Comparison of ENCODE assay signal across 9 mouse cellular contexts in the genomic region with DNA sequence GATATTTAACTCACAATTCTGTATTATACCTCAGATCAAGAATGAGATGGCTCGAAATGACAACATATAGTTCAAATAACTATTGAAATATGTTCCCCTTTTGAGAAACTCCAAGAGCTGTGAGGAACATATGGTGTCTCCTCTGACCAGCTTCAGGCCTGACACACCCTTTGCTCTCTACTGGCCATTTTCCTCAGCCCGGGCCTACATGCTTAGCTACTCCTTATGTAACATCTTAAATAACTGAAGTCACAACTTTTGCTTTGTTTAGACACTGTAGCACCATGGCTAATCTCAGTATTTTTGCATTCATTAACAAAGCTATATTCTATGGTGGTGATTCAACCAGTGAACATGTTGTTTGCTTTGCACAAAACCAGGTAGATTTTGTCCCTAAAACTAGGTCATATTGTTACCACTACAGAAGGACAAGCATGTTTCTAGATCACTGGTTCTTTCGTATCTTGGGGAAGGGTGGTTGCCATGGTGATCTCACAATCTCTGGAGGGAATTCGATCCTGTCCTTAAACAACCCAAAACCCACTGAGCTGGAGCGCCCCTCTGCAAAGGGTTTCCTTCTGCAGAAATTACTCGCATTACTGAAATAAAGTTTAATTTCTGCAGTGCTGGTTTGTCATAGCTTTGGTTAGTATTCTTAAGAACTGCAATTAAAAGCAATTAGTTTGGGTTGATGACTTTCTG.
A peak's percentile ranks its signal among the peaks of the same experiment; 100 is the strongest.
DNase-seq lines count a peak whose midpoint lies in the region; ATAC-seq and TF ChIP-seq lines count a peak whose summit lies in the region.
"Had no signal": no experiment of that assay in that cellular context is flagged by ENCODE, and none has a peak within 500 bp of the region (broad histone marks: within the 10 kb centered on the region; RNA-seq: fewer than 3 reads in every experiment).

No protein-coding gene starts in this region.

- intact Hi-C loops in gastrocnemius, adult 2 months (cut with DNase I), result no loop called here
- intact Hi-C loops in gastrocnemius, postnatal 14 days (cut with DNase I; ENCODE audit: low total_unique reads), result no loop called here

- H3K4me3 ChIP-seq in gastrocnemius, adult 2 months, result peak overlapping the region; percentile 56; the same call in 1 of the 2 replicates
- no peak overlapping the region for H3K4me3 ChIP-seq in embryonic facial prominence, embryonic 14.5 days (ENCODE audit: low read depth, low read length)
- H3K4me3 ChIP-seq in midbrain, embryonic 12.5 days, result no peak overlapping the region
- H3K4me3 ChIP-seq: limb, embryonic 13.5 days had no signal

- H3K27me3 ChIP-seq in embryonic facial prominence, embryonic 14.5 days (replicated peaks; ENCODE audit: control insufficient read depth, insufficient read depth, low read length), result no peaks in the 10 kb centered on the region
- no peaks in the 10 kb centered on the region for H3K27me3 ChIP-seq in midbrain, embryonic 12.5 days
- H3K27me3 ChIP-seq: limb, embryonic 13.5 days had no signal

- no peak for TF ChIP-seq CTCF in gastrocnemius, adult 2 months (IDR thresholded peaks at IDR 0.05)

- ATAC-seq in embryonic facial prominence, embryonic 14.5 days (ENCODE audit: low read depth), result no peak
- peak; percentile 54 for ATAC-seq in midbrain, embryonic 12.5 days (ENCODE audit: low FRiP score, low read depth)

- H3K4me2 ChIP-seq in embryonic facial prominence, embryonic 14.5 days (ENCODE audit: low read depth, low read length), result peak overlapping the region; percentile 40; the same call in 1 of the 2 replicates
- H3K4me2 ChIP-seq in midbrain, embryonic 12.5 days (replicated peaks), result no peak overlapping the region

- 47% methylated on average over 6 of the region's 6 CpGs for WGBS in embryonic facial prominence, embryonic 14.5 days
- WGBS in midbrain, embryonic 12.5 days, result 31% methylated on average over 6 of the region's 6 CpGs

- no peaks in the 10 kb centered on the region for H3K36me3 ChIP-seq in embryonic facial prominence, embryonic 14.5 days (ENCODE audit: control insufficient read depth, insufficient read depth, low read length)
- H3K36me3 ChIP-seq in midbrain, embryonic 12.5 days, result no peaks in the 10 kb centered on the region
- H3K36me3 ChIP-seq: limb, embryonic 13.5 days had no signal

- no peak for DNase-seq in gastrocnemius, adult 2 months
- no peak for DNase-seq in gastrocnemius, postnatal 14 days
- DNase-seq in brain, adult 2 months (ENCODE audit: low read depth, low spot score), result peak; percentile 78
- DNase-seq in embryonic facial prominence, embryonic 14.5 days (ENCODE audit: low spot score), result peak; percentile 58
- DNase-seq in lung, postnatal 4 days, result no peak
- DNase-seq in liver, result no peak
- no peak for DNase-seq in urinary bladder, postnatal 14 days (ENCODE audit: low spot score)

- peaks cover 24% of the 10 kb centered on the region for H3K4me1 ChIP-seq in embryonic facial prominence, embryonic 14.5 days (ENCODE audit: control insufficient read depth, insufficient read depth, low read length)
- H3K4me1 ChIP-seq in midbrain, embryonic 12.5 days, result peaks cover 25% of the 10 kb centered on the region

- no peak overlapping the region for H3K9ac ChIP-seq in embryonic facial prominence, embryonic 14.5 days (ENCODE audit: low read depth, low read length)
- no peak overlapping the region for H3K9ac ChIP-seq in midbrain, embryonic 12.5 days (replicated peaks)
- H3K9ac ChIP-seq: limb, embryonic 13.5 days had no signal

- no peaks in the 10 kb centered on the region for H3K9me3 ChIP-seq in embryonic facial prominence, embryonic 14.5 days (ENCODE audit: control insufficient read depth, low read length)
- H3K9me3 ChIP-seq in midbrain, embryonic 12.5 days, result no peaks in the 10 kb centered on the region
- H3K9me3 ChIP-seq: limb, embryonic 13.5 days had no signal

- H3K27ac ChIP-seq in gastrocnemius, adult 2 months, result peak overlapping the region; percentile 32
- 0 out of 2 replicates have a peak overlapping the region, but pooled peaks have one; percentile 19 for H3K27ac ChIP-seq in embryonic facial prominence, embryonic 14.5 days (replicated peaks; ENCODE audit: low read depth, low read length)
- no peak overlapping the region for H3K27ac ChIP-seq in midbrain, embryonic 12.5 days (replicated peaks)
- H3K27ac ChIP-seq: limb, embryonic 13.5 days had no signal

Comparison
In these comparisons a context has a peak if more than half of its experiments do, and no peak if none do; other contexts are left out.
1. DNase-seq: peak in brain, adult 2 months (single experiment) and embryonic facial prominence, embryonic 14.5 days (single experiment); none in gastrocnemius, adult 2 months (single experiment), gastrocnemius, postnatal 14 days (single experiment), lung, postnatal 4 days (0 of 2), liver (single experiment) and urinary bladder, postnatal 14 days (single experiment).